Mouse (Mus musculus) thymus, adult 18-20 months (tissue): ENCODE measurements around the gene Gm29776.

Source experiments
- DNase-seq, 2 experiments: peaks; one replicate each; pipeline ENCODE4 v3.0.0; 2022; ENCODE audit warnings: mixed read lengths in 2 of 2

Gm29776 gene

DNA sequence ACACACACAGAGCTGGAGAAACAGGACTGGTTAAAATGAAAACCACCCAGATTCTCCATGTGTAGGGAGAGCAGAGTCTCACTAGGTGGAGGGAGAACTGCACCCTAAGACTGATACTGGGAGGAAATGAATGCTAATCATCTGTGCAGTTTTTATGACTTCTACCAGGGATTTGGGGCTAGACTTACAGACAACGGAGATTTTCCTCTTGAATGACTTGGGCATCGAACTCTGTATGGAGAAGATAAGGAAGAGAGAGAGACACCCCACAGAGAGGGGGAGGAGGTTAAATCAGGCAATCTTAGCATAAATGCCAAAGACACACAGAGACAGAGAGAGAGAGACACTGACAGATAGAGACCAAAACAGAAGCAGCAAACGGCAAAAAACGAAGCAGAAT lies 50.7 kb downstream of the Gm29776 start:
- no peak for DNase-seq

DNA sequence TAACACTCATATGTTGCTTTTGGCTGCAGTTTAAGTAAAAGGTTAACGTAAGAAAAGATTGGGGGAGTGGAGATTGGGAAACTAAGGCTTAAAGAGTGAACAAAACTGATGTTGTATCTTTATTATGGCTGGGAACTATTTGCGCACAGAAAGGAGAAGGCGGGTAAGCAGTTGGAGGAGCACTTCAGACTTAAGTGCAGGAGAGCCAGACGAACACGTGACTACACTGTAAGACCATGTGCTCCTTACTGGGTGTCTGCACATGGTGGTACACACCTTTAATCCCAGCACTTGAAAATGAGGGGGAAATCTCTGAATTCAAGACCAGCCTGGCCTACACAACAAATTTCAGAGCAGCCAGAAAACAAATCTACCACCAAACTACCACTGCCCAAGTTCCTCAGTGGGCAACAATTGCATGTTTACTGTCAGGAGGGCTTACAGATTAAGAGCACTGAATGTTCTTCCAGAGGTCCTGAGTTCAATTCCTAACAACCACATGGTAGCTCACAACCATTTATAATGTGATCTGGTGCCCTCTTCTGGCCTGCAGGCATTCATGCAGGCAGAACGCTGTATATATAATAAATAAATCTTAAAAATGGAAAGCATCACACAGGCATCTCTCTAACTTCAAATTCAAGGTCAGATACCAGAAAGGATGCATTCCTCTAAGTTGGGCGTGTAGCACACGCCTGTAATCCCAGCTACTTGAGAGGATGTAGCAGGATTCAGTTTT lies 51.6 kb downstream of the Gm29776 start:
- DNase-seq, result no peak

GRCm38 (mm10) chr14:54646455-54646854 lies 52.2 kb downstream of the Gm29776 start:
- DNase-seq, result no peak

DNA sequence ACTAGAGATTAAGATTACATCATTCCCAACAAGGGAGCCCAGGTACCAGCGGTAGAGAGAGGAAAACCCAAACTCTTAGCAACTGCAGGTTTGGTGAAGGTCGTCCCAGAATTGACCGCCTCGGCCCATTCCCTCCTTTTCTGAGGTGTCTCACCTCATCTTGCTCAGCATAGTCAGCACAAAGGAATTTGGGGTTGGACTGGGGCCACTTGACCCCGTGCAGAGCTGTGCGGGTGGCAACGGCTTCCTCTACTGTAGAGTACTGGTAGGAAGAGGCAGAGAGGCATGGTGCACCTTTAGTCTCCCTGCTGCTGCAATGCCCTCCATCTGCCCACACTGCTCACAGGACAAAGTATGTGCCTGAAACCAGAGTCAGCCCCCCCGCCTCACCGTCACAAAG lies 54.3 kb downstream of the Gm29776 start:
- no peak for DNase-seq

GRCm38 (mm10) chr14:54643011-54643410 lies 55.6 kb downstream of the Gm29776 start:
- no peak for DNase-seq
